Mouse (Mus musculus) lung, postnatal 0 days (tissue): ENCODE measurements around the gene Hydin.

Source experiments
- CTCF ChIP-seq: IDR thresholded peaks from 2 replicates; pipeline ENCODE4 v1.5.1; 2016; ENCODE audit warnings: antibody characterized with exemption, mild to moderate bottlenecking
- EP300 ChIP-seq: IDR thresholded peaks from 2 replicates; pipeline ENCODE4 v1.6.1; 2016; ENCODE audit warnings: antibody characterized with exemption, mild to moderate bottlenecking, control low read depth

- no peak for TF ChIP-seq CTCF
- TF ChIP-seq EP300: no peak
These were observed 148.3 kb downstream of the Hydin start for GRCm38 (mm10) chr8:110415121-110415520.
